Mouse (Mus musculus) B cell, adult 2 months (primary cell): ENCODE measurements around the gene Gm17949.

Experiments
- DNase-seq, 2 experiments: peaks; one replicate each; pipeline ENCODE4 v3.0.0; 2022

Gm17949 gene

DNA sequence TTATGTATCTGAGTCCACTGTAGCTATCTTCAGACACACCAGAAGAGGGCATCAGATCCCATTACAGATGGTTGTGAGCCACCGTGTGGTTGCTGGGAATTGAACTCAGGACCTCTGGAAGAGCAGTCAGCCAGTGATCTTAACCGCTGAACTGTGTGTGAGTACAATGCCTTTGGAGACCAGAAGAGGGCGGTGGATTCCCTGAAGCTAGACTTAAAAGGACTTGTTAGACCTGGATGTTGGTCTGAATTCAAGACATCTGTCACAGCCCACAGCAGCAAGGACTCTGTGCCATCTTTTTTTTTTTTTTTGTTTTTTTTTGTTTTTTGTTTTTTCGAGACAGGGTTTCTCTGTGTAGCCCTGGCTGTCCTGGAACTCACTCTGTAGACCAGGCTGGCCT, 40.4 kb downstream of the Gm17949 start:
- DNase-seq: peak; percentile 35 to 45

DNA sequence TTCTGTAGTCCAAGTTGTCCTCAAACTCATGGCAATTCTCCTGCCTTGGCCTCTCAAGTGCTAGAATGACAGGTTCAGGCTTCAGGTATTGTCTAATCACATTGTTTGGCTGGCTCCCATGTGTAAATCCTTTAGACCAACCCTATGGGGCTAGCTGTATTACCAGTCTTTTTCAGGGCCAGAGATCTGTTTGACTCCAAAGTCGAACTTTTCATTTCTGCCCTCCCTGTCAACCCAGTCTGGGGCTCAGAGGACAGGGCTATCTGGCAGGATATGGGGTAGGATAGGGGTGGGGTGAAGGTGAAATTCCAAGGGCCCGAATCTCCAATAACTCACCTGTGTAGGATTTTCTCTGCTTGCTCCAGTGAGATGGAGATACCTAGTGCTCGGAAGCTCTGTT, 45.0 kb downstream of the Gm17949 start:
- DNase-seq: no peak

DNA sequence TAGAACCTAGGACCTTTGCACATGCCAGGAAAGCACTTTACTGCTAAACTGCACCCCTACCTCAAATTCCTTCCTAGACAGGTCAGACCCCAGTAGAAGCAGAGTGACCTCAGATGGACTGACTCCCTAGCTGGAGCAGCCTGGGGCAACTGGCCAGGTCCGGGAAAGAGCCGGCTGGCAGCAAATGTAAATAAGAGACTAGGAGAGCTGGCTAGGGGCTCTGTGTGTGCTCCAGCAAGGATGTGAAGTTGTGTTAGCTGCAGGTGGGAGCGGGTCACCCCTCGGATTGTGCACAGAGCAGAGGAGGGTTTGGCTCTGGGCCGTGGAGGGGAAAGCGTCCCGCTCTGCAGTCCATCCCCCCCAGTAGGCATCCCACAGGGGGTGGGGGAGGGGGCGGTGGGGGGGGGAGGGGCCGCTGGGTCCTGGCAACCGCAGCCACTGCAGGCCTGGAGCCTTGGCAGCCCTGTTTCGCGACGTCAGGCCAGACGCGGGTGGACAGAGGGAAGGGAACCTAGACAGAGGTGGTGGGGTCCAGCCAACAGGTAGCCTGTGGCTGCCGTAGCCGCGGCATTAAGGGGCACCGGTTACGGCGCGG, 47.7 kb downstream of the Gm17949 start, which contains the start of gene Crb3:
TSS of gene Crb3 (plus strand) at position 215 of the 595 bp plus-strand sequence.
- DNase-seq: no peak

DNA sequence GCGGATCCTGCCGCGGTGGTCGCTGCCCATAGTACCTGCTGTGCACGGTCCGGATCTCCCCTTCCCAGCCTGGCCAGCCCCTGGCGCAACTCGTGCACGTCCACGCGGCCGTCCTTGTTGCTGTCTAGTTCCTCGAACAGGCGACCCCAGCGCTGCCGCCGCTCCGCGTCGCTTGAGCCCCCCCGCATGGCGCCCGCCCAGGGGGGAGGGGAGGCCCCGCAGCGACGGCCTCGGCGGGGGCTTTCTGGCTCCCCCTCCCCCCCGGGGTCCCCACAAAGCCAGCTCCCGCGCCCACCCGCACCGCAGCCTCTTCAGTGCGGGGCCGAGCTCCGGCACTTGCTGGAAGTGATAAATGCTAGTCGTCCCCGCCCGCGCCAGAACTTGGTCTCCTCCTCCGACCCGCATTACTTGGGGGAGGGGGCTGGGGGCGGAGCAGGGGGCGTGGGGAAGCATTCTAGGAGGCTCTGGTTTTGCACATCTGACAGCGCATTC, 48.3 kb downstream of the Gm17949 start, which contains the start of gene Slc25a23:
TSS of gene Slc25a23 (minus strand) at position 378 of the 492 bp plus-strand sequence.
- peak; percentile 58 to 59 for DNase-seq

DNA sequence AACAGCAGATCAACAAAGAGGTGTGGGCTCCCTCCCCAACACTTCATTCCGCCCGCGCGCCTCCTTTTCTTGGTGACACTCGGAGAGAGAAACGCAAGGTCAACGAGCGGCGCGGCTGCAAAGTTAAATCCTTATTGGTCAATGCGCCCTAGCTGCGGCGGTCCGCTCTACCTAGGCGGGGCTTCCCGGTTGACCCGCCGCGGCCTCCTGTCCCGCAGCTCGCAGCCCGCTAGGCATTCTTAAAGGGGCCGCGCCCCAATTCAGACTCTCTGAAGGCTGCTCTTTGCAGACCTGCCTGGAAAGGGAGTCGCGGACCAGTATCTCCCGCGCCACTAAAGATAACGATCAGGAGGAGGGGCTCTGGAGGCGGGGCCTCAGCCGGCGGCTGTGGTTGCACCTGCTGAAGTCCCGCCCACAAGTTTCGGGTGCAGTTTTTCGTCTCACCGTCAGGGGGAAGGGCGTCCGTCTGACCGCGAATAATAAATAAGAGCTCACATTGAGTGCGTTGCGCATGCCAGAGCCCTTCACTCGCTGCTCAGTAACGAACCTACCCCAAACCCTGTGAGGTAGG, 49.0 kb downstream of the Gm17949 start:
- DNase-seq: peak; percentile 97 to 98

DNA sequence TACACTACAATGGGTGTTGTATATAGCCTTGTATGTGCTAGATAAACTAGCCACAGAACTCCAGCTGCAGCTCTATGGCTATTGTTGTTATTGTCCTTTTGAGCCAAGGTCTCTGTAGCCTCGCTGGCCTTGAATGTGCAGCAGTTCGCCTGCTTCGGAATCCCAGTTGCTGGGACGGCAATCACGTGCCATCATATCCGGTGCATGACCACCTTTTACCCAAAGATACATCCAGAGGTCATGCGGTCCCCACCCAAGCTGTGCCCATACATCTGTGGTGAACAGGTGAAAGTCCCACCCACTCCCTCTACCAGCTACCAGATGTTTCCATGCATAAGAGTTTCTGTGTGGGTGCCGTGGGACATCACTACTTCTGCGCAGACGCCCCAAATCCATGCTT, 49.8 kb downstream of the Gm17949 start:
- peak; percentile 35 to 37 for DNase-seq

DNA sequence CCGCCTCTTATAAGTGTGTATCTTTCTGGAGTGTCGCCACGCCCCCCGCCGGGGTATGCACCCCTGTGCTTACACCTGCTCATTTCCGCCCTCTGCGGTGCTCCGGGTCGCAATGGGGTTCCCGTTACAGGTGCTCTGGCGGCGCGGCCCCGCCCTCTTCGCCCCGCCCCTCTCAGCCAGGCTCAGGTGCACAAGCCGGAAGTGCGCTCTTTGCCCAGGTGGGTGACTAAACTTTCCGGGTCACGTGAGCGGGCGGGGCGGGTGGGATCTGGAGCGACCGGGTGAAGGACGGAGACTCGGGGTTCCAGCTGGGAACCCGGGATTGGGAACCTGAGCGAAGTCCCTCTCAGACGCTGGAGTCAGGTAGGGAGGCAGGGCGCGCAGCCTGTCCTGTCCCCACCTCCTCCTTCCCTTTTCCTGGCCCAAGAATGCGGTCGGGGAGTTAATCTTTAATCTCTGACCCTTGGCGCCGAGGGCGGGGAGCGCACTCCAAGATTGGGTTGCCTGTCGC, 50.8 kb downstream of the Gm17949 start:
- DNase-seq: peak; percentile 66 to 71

DNA sequence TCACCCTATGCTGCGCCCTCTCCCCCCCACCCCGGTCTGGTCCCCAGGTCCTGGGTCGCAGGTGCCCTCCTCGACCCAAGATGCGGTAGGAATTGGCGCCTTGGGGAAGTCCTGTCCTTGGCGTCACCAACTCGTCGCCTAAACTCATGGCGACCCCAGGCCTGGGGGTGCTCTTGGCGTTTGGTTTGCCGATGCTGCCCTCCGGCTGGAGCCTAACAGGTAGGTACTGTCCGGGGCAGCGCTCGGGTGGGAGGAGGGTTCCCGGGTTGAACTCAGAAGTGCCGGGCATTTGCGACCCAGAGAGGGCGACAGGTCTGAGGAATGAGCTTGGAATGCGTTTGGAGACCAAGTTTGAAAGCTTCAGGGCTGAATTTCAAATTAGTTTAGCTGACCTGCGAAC, 51.3 kb downstream of the Gm17949 start:
- no peak for DNase-seq

DNA sequence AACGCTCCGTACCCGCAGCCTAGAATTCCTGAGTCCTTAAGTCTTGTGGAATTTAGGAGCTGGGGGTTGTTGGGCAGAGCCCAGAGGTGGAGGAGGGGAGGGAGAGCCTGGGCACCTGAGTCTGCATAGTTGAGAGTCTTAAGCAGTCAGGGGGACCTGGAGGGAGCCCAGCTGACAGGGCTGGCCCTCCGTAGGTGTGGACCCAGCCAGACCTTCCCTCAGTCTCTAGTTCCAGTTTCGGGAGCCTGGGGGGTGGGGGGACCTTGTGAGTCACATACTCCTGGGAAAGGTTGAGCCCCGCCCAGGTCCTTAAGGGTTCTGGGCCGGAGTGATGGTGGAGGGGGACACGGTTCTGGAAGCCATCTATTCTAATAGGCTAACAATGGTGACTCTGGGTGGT, 51.8 kb downstream of the Gm17949 start:
- DNase-seq: no peak

DNA sequence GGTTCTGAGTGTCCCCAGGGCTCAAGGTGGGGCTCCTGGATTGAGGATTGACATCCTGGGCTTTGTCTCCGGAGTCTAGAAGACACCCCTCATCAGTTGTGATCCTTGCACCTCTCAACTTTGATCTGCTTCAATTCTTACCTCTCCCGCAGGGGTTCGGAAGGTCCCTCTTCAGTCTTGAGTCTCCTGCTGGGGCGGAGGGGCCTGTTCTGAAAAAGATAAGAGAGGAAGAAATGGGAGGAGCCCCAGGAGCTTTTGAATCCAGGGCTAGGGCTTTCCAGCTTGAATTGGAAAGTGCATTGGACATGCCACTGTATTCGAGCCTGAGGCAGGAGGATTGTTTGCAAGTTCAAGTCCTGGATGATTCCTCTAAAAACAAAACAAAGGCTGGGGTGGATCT, 55.6 kb downstream of the Gm17949 start:
- no peak for DNase-seq

DNA sequence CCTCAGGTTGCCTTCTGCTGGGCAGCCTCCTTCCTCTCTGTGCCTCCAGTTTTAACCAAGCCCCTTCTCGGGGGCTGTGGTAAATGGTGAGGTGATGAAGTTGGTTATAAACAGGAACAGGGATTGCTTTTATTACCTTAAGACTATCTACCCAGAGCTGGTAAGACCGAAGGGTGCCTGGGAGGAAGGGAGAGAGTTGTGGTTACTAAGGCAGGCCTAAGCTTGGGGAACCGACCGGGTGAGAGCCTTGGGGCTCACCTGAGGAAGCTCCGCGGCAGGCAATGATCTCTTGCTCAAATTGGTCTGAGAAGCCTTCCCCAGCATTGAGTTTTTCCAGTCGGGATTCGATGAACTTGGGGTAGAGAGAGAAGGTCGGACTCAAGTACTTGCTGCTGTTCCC, 59.0 kb downstream of the Gm17949 start:
- DNase-seq: no peak

DNA sequence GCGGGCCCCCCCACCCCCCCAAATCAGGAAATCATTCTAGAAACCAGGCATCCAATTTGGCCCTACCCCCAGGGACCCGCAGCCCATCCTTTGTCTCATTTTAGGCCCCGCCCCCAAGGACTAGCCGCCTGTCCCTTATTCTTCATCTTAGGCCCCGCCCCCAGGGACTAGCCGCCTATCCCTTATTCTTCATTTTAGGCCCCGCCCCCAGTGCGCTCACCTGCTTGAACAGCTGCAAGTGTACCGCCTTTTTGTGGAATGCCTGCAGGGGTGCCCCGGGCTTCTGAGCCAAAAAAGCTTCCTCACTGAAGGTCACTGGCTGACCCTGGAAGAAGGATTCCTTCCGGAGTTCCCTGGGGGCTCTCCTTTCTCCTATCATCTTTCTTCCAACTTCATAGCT, 59.4 kb downstream of the Gm17949 start:
- no peak for DNase-seq
